Mouse (Mus musculus) forebrain, embryonic 16.5 days (tissue): ENCODE data around the gene Kcna10. TPM values are rescaled to one million over a fixed set of nuclear protein-coding genes. Genes with fewer than 3 reads are reported as not detected.

Source experiments
- ATAC-seq: fragments of 200-750 bp; cut with Nextera tagmentation; 2 replicates; pipeline ENCODE4 v1.8.0; 2017; ENCODE audit warnings: mild to moderate bottlenecking, moderate library complexity
- H3K27ac ChIP-seq: fragments of 300-500 bp; sonication (generic); 2 replicates; pipeline ENCODE4 v1.5.1; 2014; ENCODE audit warnings: low read length, control low read depth
- H3K27me3 ChIP-seq: fragments of 300-500 bp; sonication (generic); replicated peaks from 2 replicates; pipeline ENCODE4 v1.6.1; 2014; ENCODE audit warnings: low read length; ENCODE audit not compliant: control insufficient read depth, insufficient read depth
- H3K36me3 ChIP-seq: fragments of 300-500 bp; sonication (generic); 2 replicates; pipeline ENCODE4 v1.6.1; 2014; ENCODE audit not compliant: control insufficient read depth, insufficient read depth
- H3K4me1 ChIP-seq: fragments of 300-500 bp; sonication (generic); replicated peaks from 2 replicates; pipeline ENCODE4 v1.6.1; 2014; ENCODE audit warnings: low read length; ENCODE audit not compliant: control insufficient read depth, insufficient read depth
- H3K4me2 ChIP-seq: fragments of 300-500 bp; sonication (generic); 2 replicates; pipeline ENCODE4 v1.6.1; 2014; ENCODE audit warnings: mild to moderate bottlenecking, low read length, control low read depth
- H3K4me3 ChIP-seq: fragments of 300-500 bp; sonication (generic); replicated peaks from 2 replicates; pipeline ENCODE4 v1.5.1; 2014; ENCODE audit warnings: mild to moderate bottlenecking, low read length, control low read depth
- H3K9ac ChIP-seq: fragments of 300-500 bp; sonication (generic); replicated peaks from 2 replicates; pipeline ENCODE4 v1.6.1; 2014; ENCODE audit warnings: low read depth, low read length, control low read depth
- H3K9me3 ChIP-seq: fragments of 300-500 bp; sonication (generic); 2 replicates; pipeline ENCODE4 v1.6.1; 2016; ENCODE audit warnings: low read length; ENCODE audit not compliant: control insufficient read depth
- WGBS: fragments of 180-500 bp; shearing (Covaris S2); extraction: QIAGEN DNeasy Blood & Tissue Kit; methylation state at CpG from one replicate; pipeline ENCODE4 v1.1.7; 2014; 5-methylcytosine and 5-hydroxymethylcytosine counted together
- polyA plus RNA-seq: library from polyadenylated mRNA; unstranded; fragments of >200 nt; fragmentation: Nextera tagmentation; extraction: Ambion mirVana; gene quantifications from 2 replicates; pipeline ENCODE4 v1.2.1, GENCODE M21; 2015

Gene Kcna10
- polyA plus RNA-seq: not detected in 2 replicates

- Histone ChIP-seq H3K27ac (no peak within 1 kb of the TSS), H3K9ac (no peak within 1 kb of the TSS), H3K9me3 (no peaks in the 10 kb centered on the region), H3K4me2 (no peak within 1 kb of the TSS), H3K4me3 (no peak within 1 kb of the TSS), H3K36me3 (no peaks in the 10 kb centered on the region), H3K27me3 (no peaks in the 10 kb centered on the region), H3K4me1 (no peaks in the 10 kb centered on the region)
- WGBS: 89% methylated on average over 1 of the region's 1 CpGs
- no peak for ATAC-seq
Observed at GRCm38 (mm10) chr3:107182756-107183155, at the start of gene Kcna10. Kcna10 (plus strand) TSS chr3:107183056.

DNA sequence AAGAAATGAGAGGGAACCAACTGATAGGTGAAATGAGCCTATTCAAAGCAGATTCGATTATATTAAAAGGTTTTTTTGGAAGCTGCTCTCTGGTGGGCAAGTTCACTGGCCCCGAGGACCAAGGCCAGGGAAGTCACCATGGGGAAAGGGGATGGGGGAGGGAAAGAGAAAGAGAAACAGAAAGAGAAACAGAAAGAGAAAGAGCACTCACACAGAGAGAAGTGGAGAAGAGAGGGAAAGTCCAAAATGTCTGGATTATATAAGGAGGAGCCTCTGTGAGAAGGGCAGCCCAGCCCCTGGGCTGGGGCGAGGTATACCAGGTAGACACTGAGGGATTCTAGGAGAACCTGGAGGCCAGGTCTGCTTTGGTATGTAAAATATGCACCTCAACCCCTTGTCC, 48.4 kb upstream of the Kcna10 start:
- Histone ChIP-seq H3K27ac (no peak overlapping the region), H3K27me3 (no peaks in the 10 kb centered on the region), H3K9ac (no peak overlapping the region), H3K4me2 (no peak overlapping the region), H3K4me1 (no peaks in the 10 kb centered on the region; the same call in 1 of the 2 replicates), H3K9me3 (no peaks in the 10 kb centered on the region), H3K36me3 (no peaks in the 10 kb centered on the region), H3K4me3 (no peak overlapping the region)
- 87% methylated on average over 3 of the region's 3 CpGs for WGBS
- ATAC-seq: no peak

- Histone ChIP-seq H3K27me3 (no peaks in the 10 kb centered on the region), H3K4me2 (no peak overlapping the region), H3K9ac (no peak overlapping the region; the same call in 1 of the 2 replicates), H3K36me3 (no peaks in the 10 kb centered on the region), H3K9me3 (no peaks in the 10 kb centered on the region), H3K4me3 (no peak overlapping the region), H3K27ac (no peak overlapping the region), H3K4me1 (peaks cover 16% of the 10 kb centered on the region)
- WGBS: 47% methylated on average over 7 of the region's 7 CpGs
- no peak for ATAC-seq
Observed at GRCm38 (mm10) chr3:107147126-107147525, 35.7 kb upstream of the Kcna10 start.

GRCm38 (mm10) chr3:107149006-107149405, 33.9 kb upstream of the Kcna10 start:
- no peak overlapping the region for H3K4me2 ChIP-seq
- no peaks in the 10 kb centered on the region for H3K27me3 ChIP-seq
- no peaks in the 10 kb centered on the region for H3K9me3 ChIP-seq
- WGBS: 82% methylated on average over 3 of the region's 3 CpGs
- peaks cover 16% of the 10 kb centered on the region for H3K4me1 ChIP-seq
- H3K9ac ChIP-seq: no peak overlapping the region
- H3K4me3 ChIP-seq: no peak overlapping the region
- no peak overlapping the region for H3K27ac ChIP-seq
- ATAC-seq: no peak
- H3K36me3 ChIP-seq: no peaks in the 10 kb centered on the region

DNA sequence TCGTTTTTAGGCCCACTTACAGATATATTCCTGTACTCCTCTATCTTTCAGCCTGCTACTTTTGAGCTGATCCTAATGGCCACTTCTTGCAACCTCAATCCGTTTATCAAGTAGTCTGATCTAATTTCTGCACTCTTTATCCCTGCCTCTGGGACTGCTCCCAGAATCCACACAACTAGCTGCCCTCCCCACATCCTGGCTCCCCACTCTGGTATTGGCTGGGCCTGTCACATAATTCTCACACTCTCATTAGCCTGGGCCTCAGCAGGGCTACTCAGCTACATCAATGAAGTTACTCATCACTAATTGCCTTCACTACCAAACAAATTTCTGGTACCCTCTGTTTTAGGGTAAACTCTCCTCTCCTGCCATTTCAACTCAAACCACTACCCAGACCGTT, 32.4 kb upstream of the Kcna10 start:
- Histone ChIP-seq H3K27me3 (no peaks in the 10 kb centered on the region), H3K36me3 (no peaks in the 10 kb centered on the region), H3K4me3 (no peak overlapping the region), H3K9ac (no peak overlapping the region), H3K27ac (peak overlapping the region; percentile 59), H3K9me3 (no peaks in the 10 kb centered on the region), H3K4me1 (peaks cover 16% of the 10 kb centered on the region), H3K4me2 (no peak overlapping the region)
- WGBS: 8% methylated on average over 3 of the region's 3 CpGs
- ATAC-seq: peak; percentile 96

DNA sequence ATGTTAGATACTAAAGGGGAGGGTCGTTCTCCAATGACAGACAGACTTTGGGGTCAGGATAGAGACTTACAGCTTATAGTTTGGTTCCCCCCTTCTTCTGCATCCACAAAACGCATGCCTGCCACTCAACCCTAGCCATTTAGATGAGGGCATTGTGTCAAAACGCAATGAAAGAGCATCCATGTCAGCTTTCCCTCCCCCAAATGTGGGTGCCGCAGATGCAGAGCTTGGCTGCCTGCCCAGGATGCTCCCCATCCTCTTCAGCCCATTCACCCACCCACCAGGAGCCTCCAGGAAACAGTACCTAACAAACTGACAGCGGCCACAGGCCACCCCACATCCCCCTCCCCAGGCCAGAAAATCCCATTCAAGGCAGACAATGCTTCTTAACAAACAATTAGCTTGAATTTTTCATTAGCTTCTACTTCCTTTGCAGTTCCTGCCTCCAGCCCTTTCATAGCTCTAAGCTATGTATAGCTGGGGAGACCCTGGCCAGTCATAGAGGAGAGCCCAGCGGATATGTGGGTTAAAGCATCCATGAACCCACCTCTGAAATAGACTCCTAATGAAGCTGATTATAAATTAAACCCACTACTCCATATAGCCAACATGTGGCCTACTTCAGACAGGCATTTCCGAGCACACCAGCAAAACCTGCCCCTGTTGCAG, 31.9 kb upstream of the Kcna10 start:
- no peak overlapping the region for H3K4me3 ChIP-seq

GRCm38 (mm10) chr3:107153772-107154655, 28.8 kb upstream of the Kcna10 start:
- H3K27me3 ChIP-seq: no peaks in the 10 kb centered on the region
- peaks cover 16% of the 10 kb centered on the region for H3K4me1 ChIP-seq
- H3K27ac ChIP-seq: no peak overlapping the region
- no peaks in the 10 kb centered on the region for H3K9me3 ChIP-seq
- no peak overlapping the region for H3K9ac ChIP-seq
- no peaks in the 10 kb centered on the region for H3K36me3 ChIP-seq
- 91% methylated on average over 11 of the region's 11 CpGs for WGBS
- no peak overlapping the region for H3K4me2 ChIP-seq
- H3K4me3 ChIP-seq: no peak overlapping the region
- no peak for ATAC-seq

More for the DNA sequence above, 31.9 kb upstream of the Kcna10 start:
- no peaks in the 10 kb centered on the region for H3K36me3 ChIP-seq
- peaks cover 16% of the 10 kb centered on the region for H3K4me1 ChIP-seq
- H3K27ac ChIP-seq: peak overlapping the region; percentile 59
- ATAC-seq: peak; percentile 78
- H3K9me3 ChIP-seq: no peaks in the 10 kb centered on the region
- no peak overlapping the region for H3K4me2 ChIP-seq
- no peaks in the 10 kb centered on the region for H3K27me3 ChIP-seq
- WGBS: 10% methylated on average over 7 of the region's 7 CpGs
- no peak overlapping the region for H3K9ac ChIP-seq

DNA sequence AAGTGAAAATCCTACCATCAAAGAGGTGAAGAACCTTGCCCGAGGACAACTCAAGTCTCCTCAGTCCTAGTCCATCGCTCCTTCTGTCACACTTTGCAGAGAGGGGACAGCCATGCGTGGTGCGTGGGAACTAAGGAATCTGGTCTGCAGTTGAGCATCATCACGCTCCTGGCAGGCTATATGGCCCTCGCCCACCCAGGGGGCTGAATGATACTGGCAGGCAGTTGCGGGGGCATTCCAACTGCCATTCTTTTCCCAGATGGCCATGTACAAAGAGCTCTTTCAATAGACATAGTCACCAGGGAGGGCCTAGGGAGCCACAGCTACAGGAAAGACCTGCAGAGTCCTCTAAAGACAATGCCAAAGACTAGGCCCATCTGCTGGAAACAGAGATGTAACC, 24.0 kb upstream of the Kcna10 start:
- 86% methylated on average over 7 of the region's 7 CpGs for WGBS
- Histone ChIP-seq H3K4me1 (peaks cover 5% of the 10 kb centered on the region; the same call in 1 of the 2 replicates), H3K4me3 (no peak overlapping the region), H3K27me3 (no peaks in the 10 kb centered on the region), H3K27ac (no peak overlapping the region), H3K9me3 (no peaks in the 10 kb centered on the region), H3K4me2 (no peak overlapping the region), H3K36me3 (no peaks in the 10 kb centered on the region), H3K9ac (no peak overlapping the region)
- no peak for ATAC-seq

- Histone ChIP-seq H3K27ac (no peak overlapping the region), H3K36me3 (no peaks in the 10 kb centered on the region), H3K9me3 (no peaks in the 10 kb centered on the region), H3K27me3 (no peaks in the 10 kb centered on the region), H3K4me3 (no peak overlapping the region), H3K4me2 (peak overlapping the region; percentile 44; the same call in 1 of the 2 replicates), H3K4me1 (peaks cover 5% of the 10 kb centered on the region; the same call in 1 of the 2 replicates), H3K9ac (no peak overlapping the region)
- ATAC-seq: 0 out of 2 replicates have a peak, but pooled peaks have one; percentile 6
- 61% methylated on average over 3 of the region's 3 CpGs for WGBS
Observed at GRCm38 (mm10) chr3:107159418-107159817, 23.4 kb upstream of the Kcna10 start.
